Comparison of ENCODE assay signal across 12 mouse cellular contexts in genomic region chr7:128689347-128689746, GRCm38 (mm10). TPM values are rescaled to one million over a fixed set of nuclear protein-coding genes. Genes with fewer than 3 reads are reported as not detected.
DNase-seq lines count a peak whose midpoint lies in the region; ATAC-seq lines count a peak whose summit lies in the region.
"Had no signal": no experiment of that assay in that cellular context is flagged by ENCODE, and none has a peak within 500 bp of the region (broad histone marks: within the 10 kb centered on the region; RNA-seq: fewer than 3 reads in every experiment).

No protein-coding gene starts in this region.

- peaks cover 31% of the 10 kb centered on the region for H3K9me3 ChIP-seq in embryonic facial prominence, embryonic 10.5 days
- H3K9me3 ChIP-seq in hindbrain, embryonic 15.5 days: no peaks in the 10 kb centered on the region
- no peaks in the 10 kb centered on the region for H3K9me3 ChIP-seq in neural tube, embryonic 15.5 days (replicated peaks)

- H3K9ac ChIP-seq in hindbrain, embryonic 15.5 days: peak overlapping the region; percentile 66
- H3K9ac ChIP-seq in neural tube, embryonic 15.5 days (replicated peaks): peak overlapping the region; percentile 58
- H3K9ac ChIP-seq: limb, embryonic 13.5 days; lung, embryonic 15.5 days had no signal

- DNase-seq in cerebellum, adult 8-10 months: peak; percentile 50
- DNase-seq in embryonic facial prominence, embryonic 10.5 days (ENCODE audit: low spot score): no peak
- no peak for DNase-seq in T-cell, adult 2 months (ENCODE audit: low spot score)
- DNase-seq in urinary bladder, postnatal 10 days (ENCODE audit: low spot score): no peak
- no peak for DNase-seq in adrenal gland, adult 8-10 months
- DNase-seq: heart, adult 11 months; kidney, postnatal 36 days had no signal

- peak overlapping the region; percentile 54 for H3K4me2 ChIP-seq in hindbrain, embryonic 15.5 days
- peak overlapping the region; percentile 60; the same call in 1 of the 2 replicates for H3K4me2 ChIP-seq in neural tube, embryonic 15.5 days

- H3K36me3 ChIP-seq in embryonic facial prominence, embryonic 10.5 days (replicated peaks): peaks cover 72% of the 10 kb centered on the region
- H3K36me3 ChIP-seq in hindbrain, embryonic 15.5 days: peaks cover 64% of the 10 kb centered on the region
- peaks cover 61% of the 10 kb centered on the region for H3K36me3 ChIP-seq in neural tube, embryonic 15.5 days

- peak overlapping the region; percentile 30; the same call in 1 of the 2 replicates for H3K4me3 ChIP-seq in embryonic facial prominence, embryonic 10.5 days
- H3K4me3 ChIP-seq in hindbrain, embryonic 15.5 days: peak overlapping the region; percentile 44
- H3K4me3 ChIP-seq in neural tube, embryonic 15.5 days (replicated peaks): peak overlapping the region; percentile 48
- H3K4me3 ChIP-seq: limb, embryonic 13.5 days; lung, embryonic 15.5 days had no signal

- no peak for ATAC-seq in hindbrain, embryonic 15.5 days (ENCODE audit: low FRiP score, low read depth)
- ATAC-seq in neural tube, embryonic 15.5 days (ENCODE audit: low FRiP score): no peak

- H3K4me1 ChIP-seq in embryonic facial prominence, embryonic 10.5 days: no peaks in the 10 kb centered on the region
- peaks cover 19% of the 10 kb centered on the region for H3K4me1 ChIP-seq in hindbrain, embryonic 15.5 days (replicated peaks)
- peaks cover 17% of the 10 kb centered on the region for H3K4me1 ChIP-seq in neural tube, embryonic 15.5 days
- H3K4me1 ChIP-seq: limb, embryonic 13.5 days; lung, embryonic 15.5 days had no signal

- H3K27ac ChIP-seq in embryonic facial prominence, embryonic 10.5 days (replicated peaks): no peak overlapping the region
- H3K27ac ChIP-seq in hindbrain, embryonic 15.5 days (replicated peaks): peak overlapping the region; percentile 92
- H3K27ac ChIP-seq in neural tube, embryonic 15.5 days (replicated peaks): peak overlapping the region; percentile 81
- H3K27ac ChIP-seq: limb, embryonic 13.5 days; lung, embryonic 15.5 days; stomach, postnatal 0 days had no signal

- 77% methylated on average over 8 of the region's 8 CpGs for WGBS in embryonic facial prominence, embryonic 10.5 days
- 58% methylated on average over 8 of the region's 8 CpGs for WGBS in hindbrain, embryonic 15.5 days
- 57% methylated on average over 8 of the region's 8 CpGs for WGBS in neural tube, embryonic 15.5 days

- H3K27me3 ChIP-seq in embryonic facial prominence, embryonic 10.5 days (replicated peaks; ENCODE audit: low read depth, poor library complexity, severe bottlenecking): no peaks in the 10 kb centered on the region
- no peaks in the 10 kb centered on the region for H3K27me3 ChIP-seq in hindbrain, embryonic 15.5 days
- no peaks in the 10 kb centered on the region for H3K27me3 ChIP-seq in neural tube, embryonic 15.5 days (replicated peaks)
- H3K27me3 ChIP-seq: limb, embryonic 13.5 days; lung, embryonic 15.5 days had no signal

RNA-seq across cellular contexts. Expression of gene Mcmbp, which starts 50.9 kb away (rescaled TPM):
- polyA plus RNA-seq in embryonic facial prominence, embryonic 10.5 days (2016; fragmentation: Nextera tagmentation; extraction: Ambion mirVana): 84.3 and 88.7 TPM in 2 replicates
- polyA plus RNA-seq in hindbrain, embryonic 15.5 days (2015; fragmentation: Nextera tagmentation; extraction: Ambion mirVana): 43.2 and 44.0 TPM in 2 replicates
- 39.5 and 42.8 TPM in 2 replicates for polyA plus RNA-seq in neural tube, embryonic 15.5 days (2015; fragmentation: Nextera tagmentation; extraction: Ambion mirVana)
- 10 to 100 TPM; 29.2 to 37.8 (median 35.0) TPM for total RNA-seq in adrenal gland, adult 8-10 months (2022)

RNA-seq across cellular contexts. Expression of gene Sec23ip, which starts 55.4 kb away (rescaled TPM):
- 39.1 and 41.7 TPM in 2 replicates for polyA plus RNA-seq in embryonic facial prominence, embryonic 10.5 days (2016; fragmentation: Nextera tagmentation; extraction: Ambion mirVana)
- 34.6 and 35.1 TPM in 2 replicates for polyA plus RNA-seq in hindbrain, embryonic 15.5 days (2015; fragmentation: Nextera tagmentation; extraction: Ambion mirVana)
- polyA plus RNA-seq in neural tube, embryonic 15.5 days (2015; fragmentation: Nextera tagmentation; extraction: Ambion mirVana): 35.7 and 36.6 TPM in 2 replicates
- total RNA-seq in adrenal gland, adult 8-10 months (2022): 10 to 100 TPM; 40.6 to 62.4 (median 52.2) TPM
